Mouse (Mus musculus) B cell, adult 2 months (primary cell): ENCODE results near the gene Gm3512.
"Not testable (repeated sequence)": the region's sequence is repeated elsewhere in the genome, so short reads cannot be mapped to it uniquely, and the experiment has no call there.

ENCODE experiments used
- DNase-seq, 2 experiments: peaks; one replicate each; pipeline ENCODE4 v3.0.0; 2022

The Gm3512 gene

DNA sequence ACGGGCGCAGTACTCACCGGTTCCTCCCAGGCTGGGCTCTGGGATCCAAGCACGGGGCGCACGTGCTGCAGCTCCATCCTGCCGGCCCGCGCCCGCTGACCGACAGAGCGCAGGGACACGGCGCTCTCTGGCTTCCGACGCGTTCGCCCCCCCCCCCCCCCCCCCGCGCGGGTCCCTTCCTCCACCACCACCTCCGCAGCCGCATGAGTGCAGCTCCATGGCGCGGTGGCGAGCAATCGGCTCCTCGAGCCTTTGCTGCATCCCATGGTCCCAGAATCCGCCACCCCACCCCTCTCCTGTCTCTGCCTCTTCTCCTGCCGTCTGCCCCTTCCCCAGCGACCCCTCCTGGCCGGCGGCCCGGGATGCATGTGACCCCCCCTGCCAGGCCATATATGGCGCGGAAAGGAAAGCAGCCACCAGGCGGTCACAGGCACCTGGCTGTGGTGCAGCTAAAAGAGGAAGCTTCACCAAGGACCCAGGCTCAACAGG is at the start of gene Gm3512:
Gm3512 (minus strand) TSS at position 51 of the 489 bp plus-strand sequence.
- DNase-seq, result peak; percentile 1

DNA sequence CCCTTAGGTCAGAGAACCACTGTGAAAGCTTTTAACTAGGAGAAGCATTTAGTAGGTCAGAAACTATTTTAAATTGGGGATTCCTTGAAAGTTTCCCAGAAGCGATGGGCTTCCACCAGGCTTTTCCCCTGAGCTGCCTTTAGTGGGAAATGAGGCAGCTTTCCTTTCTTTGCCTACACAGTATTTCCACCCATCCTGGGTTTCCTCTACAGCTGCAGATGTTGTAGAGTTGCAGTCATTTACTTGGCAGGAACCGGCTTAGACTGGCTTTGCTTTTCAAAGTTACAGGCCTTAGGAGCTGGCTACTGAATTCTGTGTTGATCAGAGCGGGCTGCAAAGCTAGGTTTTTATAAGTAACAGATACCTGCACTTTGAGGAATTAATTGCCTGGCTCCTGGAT is 25.7 kb upstream of the Gm3512 start:
- peak; percentile 0 for DNase-seq

DNA sequence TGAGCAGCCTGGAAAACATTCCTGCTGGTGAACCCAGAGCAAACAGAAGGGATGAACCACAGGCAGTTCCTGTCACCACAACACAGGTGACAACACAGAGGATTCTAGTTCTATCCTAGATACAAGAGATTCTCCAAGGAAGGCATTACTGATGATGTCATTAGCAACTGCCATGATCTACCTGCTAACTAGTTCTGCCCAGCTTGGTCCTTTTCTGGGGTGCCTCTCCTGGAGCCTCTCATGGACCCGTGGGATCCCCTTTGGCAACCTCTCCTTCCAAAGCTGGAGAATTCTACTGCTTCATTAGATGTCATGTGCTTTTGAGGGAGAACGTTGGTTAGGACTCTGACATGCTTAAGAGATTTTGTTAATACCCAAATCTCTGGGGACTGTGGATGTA is 20.1 kb upstream of the Gm3512 start, which contains the start of gene Gm16434:
Gm16434 (minus strand) TSS at position 101 of the 400 bp plus-strand sequence.
- not testable (repeated sequence) for DNase-seq

DNA sequence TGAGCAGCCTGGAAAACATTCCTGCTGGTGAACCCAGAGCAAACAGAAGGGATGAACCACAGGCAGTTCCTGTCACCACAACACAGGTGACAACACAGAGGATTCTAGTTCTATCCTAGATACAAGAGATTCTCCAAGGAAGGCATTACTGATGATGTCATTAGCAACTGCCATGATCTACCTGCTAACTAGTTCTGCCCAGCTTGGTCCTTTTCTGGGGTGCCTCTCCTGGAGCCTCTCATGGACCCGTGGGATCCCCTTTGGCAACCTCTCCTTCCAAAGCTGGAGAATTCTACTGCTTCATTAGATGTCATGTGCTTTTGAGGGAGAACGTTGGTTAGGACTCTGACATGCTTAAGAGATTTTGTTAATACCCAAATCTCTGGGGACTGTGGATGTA is 49.0 kb downstream of the Gm3512 start, which contains the start of gene Gm6676:
Gm6676 (minus strand) TSS at position 101 of the 400 bp plus-strand sequence.
- not testable (repeated sequence) for DNase-seq

DNA sequence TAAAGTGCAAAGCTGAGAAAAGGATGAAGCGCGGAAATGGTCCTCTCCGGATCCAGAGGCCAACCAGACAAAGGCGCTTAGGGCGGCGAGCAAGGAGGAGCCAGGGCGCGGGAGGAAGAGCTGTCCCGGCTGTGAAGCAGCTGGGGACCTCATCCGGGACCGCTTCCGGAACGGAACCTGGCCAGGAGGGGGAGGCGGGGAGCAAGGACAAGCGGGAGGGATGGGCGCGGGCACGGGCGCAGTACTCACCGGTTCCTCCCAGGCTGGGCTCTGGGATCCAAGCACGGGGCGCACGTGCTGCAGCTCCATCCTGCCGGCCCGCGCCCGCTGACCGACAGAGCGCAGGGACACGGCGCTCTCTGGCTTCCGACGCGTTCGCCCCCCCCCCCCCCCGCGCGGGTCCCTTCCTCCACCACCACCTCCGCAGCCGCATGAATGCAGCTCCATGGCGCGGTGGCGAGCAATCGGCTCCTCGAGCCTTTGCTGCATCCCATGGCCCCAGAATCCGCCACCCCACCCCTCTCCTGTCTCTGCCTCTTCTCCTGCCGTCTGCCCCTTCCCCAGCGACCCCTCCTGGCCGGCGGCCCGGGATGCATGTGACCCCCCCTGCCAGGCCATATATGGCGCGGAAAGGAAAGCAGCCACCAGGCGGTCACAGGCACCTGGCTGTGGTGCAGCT is 69.1 kb downstream of the Gm3512 start:
- DNase-seq, result not testable (repeated sequence)
